Mouse (Mus musculus) lung, embryonic 16.5 days (tissue): ENCODE measurements around the gene Dock4. TPM values are rescaled to one million over a fixed set of nuclear protein-coding genes. Genes with fewer than 3 reads are reported as not detected.

Experiments used
- ATAC-seq: fragments of 200-750 bp; cut with Nextera tagmentation; 2 replicates; pipeline ENCODE4 v1.8.0; 2017; ENCODE audit warnings: low read depth, mild to moderate bottlenecking, moderate library complexity
- H3K27ac ChIP-seq: fragments of 300-500 bp; sonication (generic); 2 replicates; pipeline ENCODE4 v1.5.1; 2014; ENCODE audit warnings: mild to moderate bottlenecking, control low read depth, low read length
- H3K27me3 ChIP-seq: fragments of 300-500 bp; sonication (generic); 2 replicates; pipeline ENCODE4 v1.6.1; 2014; ENCODE audit warnings: low read depth, low read length, mixed read lengths; ENCODE audit not compliant: control insufficient read depth, insufficient read depth
- H3K36me3 ChIP-seq: fragments of 300-500 bp; sonication (generic); 2 replicates; pipeline ENCODE4 v1.6.1; 2014; ENCODE audit warnings: low read length; ENCODE audit not compliant: control insufficient read depth, insufficient read depth
- H3K4me1 ChIP-seq: fragments of 300-500 bp; sonication (generic); replicated peaks from 2 replicates; pipeline ENCODE4 v1.6.1; 2014; ENCODE audit warnings: low read length, mixed read lengths; ENCODE audit not compliant: control insufficient read depth, insufficient read depth
- H3K4me2 ChIP-seq: fragments of 300-500 bp; sonication (generic); 2 replicates; pipeline ENCODE4 v1.6.1; 2014; ENCODE audit warnings: low read depth, low read length, control low read depth
- H3K4me3 ChIP-seq: fragments of 300-500 bp; sonication (generic); 2 replicates; pipeline ENCODE4 v1.5.1; 2014; ENCODE audit warnings: mild to moderate bottlenecking, low read length, control low read depth
- H3K9ac ChIP-seq: fragments of 300-500 bp; sonication (generic); 2 replicates; pipeline ENCODE4 v1.6.1; 2014; ENCODE audit warnings: low read length, control low read depth
- H3K9me3 ChIP-seq: fragments of 300-500 bp; sonication (generic); 2 replicates; pipeline ENCODE4 v1.6.1; 2016; ENCODE audit warnings: low read length; ENCODE audit not compliant: control insufficient read depth
- WGBS: fragments of 180-500 bp; shearing (Covaris S2); extraction: QIAGEN DNeasy Blood & Tissue Kit; methylation state at CpG from one replicate; pipeline ENCODE4 v1.1.7; 2014; 5-methylcytosine and 5-hydroxymethylcytosine counted together
- polyA plus RNA-seq: library from polyadenylated mRNA; unstranded; fragments of >200 nt; fragmentation: Nextera tagmentation; extraction: Ambion mirVana; gene quantifications from 2 replicates; pipeline ENCODE4 v1.2.1, GENCODE M21; 2015

Dock4 gene
- polyA plus RNA-seq, 1 experiment from 2014 or later: 28.4 TPM

- Histone ChIP-seq H3K9ac (no peak overlapping the region), H3K27ac (no peak overlapping the region), H3K9me3 (no peaks in the 10 kb centered on the region), H3K36me3 (no peaks in the 10 kb centered on the region), H3K4me3 (no peak overlapping the region), H3K27me3 (no peaks in the 10 kb centered on the region), H3K4me2 (no peak overlapping the region), H3K4me1 (no peaks in the 10 kb centered on the region)
- ATAC-seq: no peak
- 89% methylated on average over 7 of the region's 7 CpGs for WGBS
Observed at GRCm38 (mm10) chr12:40634169-40634568, 188.4 kb downstream of the Dock4 start.

- H3K27me3 ChIP-seq: no peaks in the 10 kb centered on the region
- H3K4me2 ChIP-seq: no peak overlapping the region
- no peak overlapping the region for H3K27ac ChIP-seq
- no peaks in the 10 kb centered on the region for H3K9me3 ChIP-seq
- no peak overlapping the region for H3K9ac ChIP-seq
- H3K4me1 ChIP-seq: no peaks in the 10 kb centered on the region
- H3K36me3 ChIP-seq: 0 out of 2 replicates have a peak, but pooled peaks cover 2% of the 10 kb centered on the region
- no peak for ATAC-seq
- 94% methylated on average over 6 of the region's 6 CpGs for WGBS
- H3K4me3 ChIP-seq: no peak overlapping the region
Observed at GRCm38 (mm10) chr12:40635991-40636390, 190.2 kb downstream of the Dock4 start.

GRCm38 (mm10) chr12:40637427-40637826 lies 191.7 kb downstream of the Dock4 start:
- 84% methylated on average over 2 of the region's 2 CpGs for WGBS
- Histone ChIP-seq H3K9ac (no peak overlapping the region), H3K36me3 (peaks cover 5% of the 10 kb centered on the region; the same call in 1 of the 2 replicates), H3K27me3 (no peaks in the 10 kb centered on the region), H3K4me3 (no peak overlapping the region), H3K27ac (no peak overlapping the region), H3K4me1 (no peaks in the 10 kb centered on the region), H3K4me2 (no peak overlapping the region), H3K9me3 (no peaks in the 10 kb centered on the region)
- ATAC-seq: no peak

GRCm38 (mm10) chr12:40645869-40646268 lies 200.1 kb downstream of the Dock4 start:
- Histone ChIP-seq H3K9me3 (no peaks in the 10 kb centered on the region), H3K27ac (no peak overlapping the region), H3K9ac (no peak overlapping the region), H3K4me3 (no peak overlapping the region), H3K4me1 (no peaks in the 10 kb centered on the region), H3K27me3 (no peaks in the 10 kb centered on the region), H3K4me2 (no peak overlapping the region), H3K36me3 (peaks cover 5% of the 10 kb centered on the region; the same call in 1 of the 2 replicates)
- no peak for ATAC-seq
- 88% methylated on average over 6 of the region's 6 CpGs for WGBS

- no peaks in the 10 kb centered on the region for H3K27me3 ChIP-seq
- WGBS: 59% methylated on average over 2 of the region's 2 CpGs
- peaks cover 7% of the 10 kb centered on the region; the same call in 1 of the 2 replicates for H3K4me1 ChIP-seq
- H3K9me3 ChIP-seq: no peaks in the 10 kb centered on the region
- no peak overlapping the region for H3K4me3 ChIP-seq
- no peak overlapping the region for H3K4me2 ChIP-seq
- no peak overlapping the region; the same call in 1 of the 2 replicates for H3K27ac ChIP-seq
- H3K9ac ChIP-seq: no peak overlapping the region
- no peaks in the 10 kb centered on the region for H3K36me3 ChIP-seq
- ATAC-seq: peak; percentile 69
Observed at GRCm38 (mm10) chr12:40654312-40654711, 208.6 kb downstream of the Dock4 start.

- no peak for ATAC-seq
- H3K4me2 ChIP-seq: no peak overlapping the region
- 95% methylated on average over 2 of the region's 2 CpGs for WGBS
- H3K9ac ChIP-seq: no peak overlapping the region
- no peaks in the 10 kb centered on the region for H3K36me3 ChIP-seq
- H3K27ac ChIP-seq: no peak overlapping the region
- H3K9me3 ChIP-seq: no peaks in the 10 kb centered on the region
- peaks cover 7% of the 10 kb centered on the region; the same call in 1 of the 2 replicates for H3K4me1 ChIP-seq
- no peak overlapping the region for H3K4me3 ChIP-seq
- H3K27me3 ChIP-seq: no peaks in the 10 kb centered on the region
Observed at GRCm38 (mm10) chr12:40655861-40656260, 210.1 kb downstream of the Dock4 start.

- Histone ChIP-seq H3K4me1 (peaks cover 4% of the 10 kb centered on the region; the same call in 1 of the 2 replicates), H3K27ac (no peak overlapping the region), H3K9me3 (no peaks in the 10 kb centered on the region), H3K9ac (no peak overlapping the region), H3K36me3 (no peaks in the 10 kb centered on the region), H3K27me3 (no peaks in the 10 kb centered on the region), H3K4me3 (no peak overlapping the region), H3K4me2 (no peak overlapping the region)
- 50% methylated on average over 5 of the region's 5 CpGs for WGBS
- ATAC-seq: no peak
Observed at GRCm38 (mm10) chr12:40656438-40656837, 210.7 kb downstream of the Dock4 start.

- Histone ChIP-seq H3K4me2 (no peak overlapping the region), H3K4me3 (no peak overlapping the region), H3K27me3 (no peaks in the 10 kb centered on the region), H3K27ac (no peak overlapping the region), H3K4me1 (peaks cover 4% of the 10 kb centered on the region; the same call in 1 of the 2 replicates), H3K36me3 (no peaks in the 10 kb centered on the region), H3K9me3 (no peaks in the 10 kb centered on the region), H3K9ac (no peak overlapping the region)
- 68% methylated on average over 4 of the region's 4 CpGs for WGBS
- ATAC-seq: no peak
Observed at GRCm38 (mm10) chr12:40657229-40657885, 211.6 kb downstream of the Dock4 start.

- ATAC-seq: peak; percentile 76
- 35% methylated on average over 6 of the region's 6 CpGs for WGBS
Observed at GRCm38 (mm10) chr12:40659689-40660088, 213.9 kb downstream of the Dock4 start.

More at GRCm38 (mm10) chr12:40659689-40660088, 213.9 kb downstream of the Dock4 start:
- Histone ChIP-seq H3K9me3 (no peaks in the 10 kb centered on the region), H3K4me1 (peaks cover 4% of the 10 kb centered on the region; the same call in 1 of the 2 replicates), H3K27ac (no peak overlapping the region), H3K36me3 (no peaks in the 10 kb centered on the region), H3K27me3 (no peaks in the 10 kb centered on the region), H3K4me2 (no peak overlapping the region), H3K4me3 (no peak overlapping the region), H3K9ac (no peak overlapping the region)
